Mouse (Mus musculus) small intestine, adult 2 months (tissue): ENCODE measurements around the gene Txnrd3.

Source experiments
- CTCF ChIP-seq: fragments of 200-500 bp; IDR thresholded peaks from 2 replicates; pipeline ENCODE4 v1.5.1; 2012; ENCODE audit warnings: low read depth, mild to moderate bottlenecking, control low read depth, inconsistent platforms, low read length, moderate library complexity, mixed read lengths; ENCODE audit not compliant: insufficient replicate concordance, insufficient read length; ENCODE audit errors: extremely low read depth
- POLR2A ChIP-seq: fragments of 200-500 bp; IDR thresholded peaks from 2 replicates; pipeline ENCODE4 v1.6.1; 2012; ENCODE audit warnings: low read depth, mild to moderate bottlenecking, control low read depth, inconsistent platforms, low read length, moderate library complexity

- TF ChIP-seq CTCF (no peak), POLR2A (no peak)
Observed at GRCm38 (mm10) chr6:89595777-89596146, 48.0 kb upstream of the Txnrd3 start.
